Mouse (Mus musculus): ENCODE measurements around the gene Sgo1. TPM values are rescaled to one million over a fixed set of nuclear protein-coding genes. Genes with fewer than 3 reads are reported as not detected.

The Sgo1 gene
- polyA plus RNA-seq, 1 experiment, result 0.03 TPM

GRCm38 (mm10) chr17:53689946-53690345 is 813 bp upstream of the Sgo1 start:
- Histone ChIP-seq H3K4me1 (ENCODE audit: control insufficient read depth, insufficient read depth, low read length) (no peaks in the 10 kb centered on the region), H3K27ac (ENCODE audit: insufficient read depth, low read depth, low read length) (peak overlapping the region; percentile 98), H3K4me3 (ENCODE audit: insufficient read depth, low read depth, low read length) (peak overlapping the region; percentile 68), H3K27me3 (replicated peaks; ENCODE audit: control insufficient read depth, insufficient read depth, low read length) (no peaks in the 10 kb centered on the region), H3K36me3 (ENCODE audit: control insufficient read depth, insufficient read depth, low read length) (no peaks in the 10 kb centered on the region)
- WGBS, result 15% methylated on average over 7 of the region's 7 CpGs
- TF ChIP-seq POLR2A (IDR thresholded peaks at IDR 0.05; ENCODE audit: low read depth, low read length) (no peak), CTCF (conservative IDR thresholded peaks at IDR 0.05; ENCODE audit: insufficient read depth, insufficient read length, low read depth, low read length) (no peak)
- no peak for DNase-seq

- no peak overlapping the region for H3K4me3 ChIP-seq (ENCODE audit: insufficient read depth, low read depth, low read length)
- no peaks in the 10 kb centered on the region; the same call in 1 of the 2 replicates for H3K4me1 ChIP-seq (ENCODE audit: control insufficient read depth, insufficient read depth, low read length)
- H3K27me3 ChIP-seq (replicated peaks; ENCODE audit: control insufficient read depth, insufficient read depth, low read length), result no peaks in the 10 kb centered on the region
- TF ChIP-seq CTCF (conservative IDR thresholded peaks at IDR 0.05; ENCODE audit: insufficient read depth, insufficient read length, low read depth, low read length), result no peak
- no peak for DNase-seq
- WGBS, result 19% methylated on average over 1 of the region's 1 CpGs
- no peak overlapping the region for H3K27ac ChIP-seq (ENCODE audit: insufficient read depth, low read depth, low read length)
- no peaks in the 10 kb centered on the region for H3K36me3 ChIP-seq (ENCODE audit: control insufficient read depth, insufficient read depth, low read length)
Measured at GRCm38 (mm10) chr17:53688321-53688720, 812 bp downstream of the Sgo1 start.

DNA sequence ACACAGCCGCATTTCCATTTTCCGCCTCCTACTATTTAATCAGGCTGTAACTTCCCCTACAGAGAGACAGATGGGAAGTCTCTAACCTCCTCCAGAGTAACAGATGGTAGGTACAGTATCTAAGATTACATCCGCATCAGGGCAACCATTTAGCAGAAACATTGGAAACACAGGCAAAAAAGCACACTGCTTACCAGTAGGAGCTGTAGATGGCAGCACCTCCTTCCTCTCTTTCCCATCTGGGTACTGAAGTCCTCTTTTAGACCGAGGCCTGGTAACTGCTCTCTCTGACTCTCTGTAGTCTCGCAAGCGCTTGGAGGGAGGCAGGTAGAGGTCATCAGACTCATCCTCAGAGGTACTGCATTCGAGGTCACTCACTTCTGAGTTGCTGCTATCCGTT is 10.4 kb downstream of the Sgo1 start:
- H3K36me3 ChIP-seq (ENCODE audit: control insufficient read depth, insufficient read depth, low read length), result no peaks in the 10 kb centered on the region; the same call in 1 of the 2 replicates
- H3K27me3 ChIP-seq (replicated peaks; ENCODE audit: control insufficient read depth, insufficient read depth, low read length), result no peaks in the 10 kb centered on the region
- peak; percentile 55 for TF ChIP-seq CTCF (conservative IDR thresholded peaks at IDR 0.05; ENCODE audit: insufficient read depth, insufficient read length, low read depth, low read length)
- TF ChIP-seq POLR2A (IDR thresholded peaks at IDR 0.05; ENCODE audit: low read depth, low read length), result no peak
- no peak overlapping the region for H3K27ac ChIP-seq (ENCODE audit: insufficient read depth, low read depth, low read length)
- DNase-seq, result peak; percentile 47
- WGBS, result 59% methylated on average over 8 of the region's 8 CpGs
- no peaks in the 10 kb centered on the region; the same call in 1 of the 2 replicates for H3K4me1 ChIP-seq (ENCODE audit: control insufficient read depth, insufficient read depth, low read length)
- H3K4me3 ChIP-seq (ENCODE audit: insufficient read depth, low read depth, low read length), result no peak overlapping the region

DNA sequence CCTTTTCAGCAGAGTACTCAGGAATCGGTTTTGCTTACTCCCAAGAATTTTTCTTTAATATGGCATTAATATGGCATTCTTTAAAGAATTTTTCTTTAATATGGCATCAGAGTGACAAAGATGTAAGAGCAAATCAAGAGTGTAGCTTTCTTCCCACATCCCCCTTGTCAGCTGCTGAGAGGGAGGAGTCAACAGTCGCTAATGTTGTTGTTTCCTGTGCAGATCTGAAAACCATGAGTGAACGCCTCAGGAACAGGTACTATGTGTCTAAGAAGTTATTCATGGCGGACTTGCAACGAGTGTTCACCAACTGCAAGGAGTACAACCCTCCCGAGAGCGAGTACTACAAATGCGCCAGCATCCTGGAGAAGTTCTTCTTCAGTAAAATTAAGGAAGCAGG is 18.7 kb downstream of the Sgo1 start:
- DNase-seq, result no peak
- no peak for TF ChIP-seq POLR2A (IDR thresholded peaks at IDR 0.05; ENCODE audit: low read depth, low read length)
- TF ChIP-seq CTCF (conservative IDR thresholded peaks at IDR 0.05; ENCODE audit: insufficient read depth, insufficient read length, low read depth, low read length), result no peak
- 91% methylated on average over 8 of the region's 8 CpGs for WGBS
- Histone ChIP-seq H3K36me3 (ENCODE audit: control insufficient read depth, insufficient read depth, low read length) (peaks cover 5% of the 10 kb centered on the region; the same call in 1 of the 2 replicates), H3K27me3 (replicated peaks; ENCODE audit: control insufficient read depth, insufficient read depth, low read length) (no peaks in the 10 kb centered on the region), H3K4me3 (ENCODE audit: insufficient read depth, low read depth, low read length) (no peak overlapping the region), H3K4me1 (ENCODE audit: control insufficient read depth, insufficient read depth, low read length) (no peaks in the 10 kb centered on the region), H3K27ac (ENCODE audit: insufficient read depth, low read depth, low read length) (no peak overlapping the region)

DNA sequence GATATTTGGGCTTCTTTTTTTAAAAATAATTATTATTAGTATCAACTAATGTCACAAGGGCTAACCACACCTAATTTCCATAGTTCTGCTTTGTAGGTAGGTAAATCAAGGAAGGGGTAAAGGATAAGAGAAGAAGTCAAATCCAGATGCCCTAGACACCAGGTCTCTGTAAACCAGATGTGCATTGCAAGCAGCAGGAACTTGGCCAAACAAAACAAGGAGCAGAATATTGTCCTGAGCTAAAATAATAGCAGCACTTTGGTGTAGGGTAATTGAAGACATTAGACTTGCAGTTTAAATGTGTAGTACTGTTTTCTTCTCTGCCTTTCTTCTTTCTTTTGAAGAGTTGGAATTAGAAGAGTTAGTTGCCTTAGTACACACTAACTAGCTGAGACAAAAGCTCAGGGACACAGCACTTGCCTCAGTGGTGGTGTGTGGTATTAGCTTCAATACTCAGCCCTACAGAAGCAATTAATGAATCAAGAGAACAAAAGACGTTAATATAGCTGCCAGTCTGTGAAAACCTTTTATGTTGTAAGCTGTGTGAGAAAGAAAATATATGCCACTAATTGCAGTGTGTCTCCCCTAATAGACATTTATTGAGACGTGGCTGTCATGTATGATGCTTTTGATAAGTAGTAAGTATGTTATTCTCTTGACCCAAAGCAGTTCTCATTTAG is 24.3 kb downstream of the Sgo1 start:
- TF ChIP-seq CTCF (conservative IDR thresholded peaks at IDR 0.05; ENCODE audit: insufficient read depth, insufficient read length, low read depth, low read length) (no peak), POLR2A (IDR thresholded peaks at IDR 0.05; ENCODE audit: low read depth, low read length) (no peak)
- WGBS, result 69% methylated on average over 2 of the region's 2 CpGs
- Histone ChIP-seq H3K27ac (ENCODE audit: insufficient read depth, low read depth, low read length) (no peak overlapping the region), H3K4me1 (ENCODE audit: control insufficient read depth, insufficient read depth, low read length) (no peaks in the 10 kb centered on the region), H3K4me3 (ENCODE audit: insufficient read depth, low read depth, low read length) (no peak overlapping the region), H3K36me3 (ENCODE audit: control insufficient read depth, insufficient read depth, low read length) (peaks cover 8% of the 10 kb centered on the region), H3K27me3 (replicated peaks; ENCODE audit: control insufficient read depth, insufficient read depth, low read length) (no peaks in the 10 kb centered on the region)
- no peak for DNase-seq

- no peak for DNase-seq
- no peak overlapping the region for H3K4me3 ChIP-seq (ENCODE audit: insufficient read depth, low read depth, low read length)
- H3K36me3 ChIP-seq (ENCODE audit: control insufficient read depth, insufficient read depth, low read length), result peaks cover 8% of the 10 kb centered on the region
- no peaks in the 10 kb centered on the region for H3K27me3 ChIP-seq (replicated peaks; ENCODE audit: control insufficient read depth, insufficient read depth, low read length)
- 80% methylated on average over 3 of the region's 3 CpGs for WGBS
- H3K27ac ChIP-seq (ENCODE audit: insufficient read depth, low read depth, low read length), result no peak overlapping the region
- TF ChIP-seq CTCF (conservative IDR thresholded peaks at IDR 0.05; ENCODE audit: insufficient read depth, insufficient read length, low read depth, low read length) (no peak), POLR2A (IDR thresholded peaks at IDR 0.05; ENCODE audit: low read depth, low read length) (no peak)
- no peaks in the 10 kb centered on the region for H3K4me1 ChIP-seq (ENCODE audit: control insufficient read depth, insufficient read depth, low read length)
Measured at GRCm38 (mm10) chr17:53664267-53664666, 24.9 kb downstream of the Sgo1 start.

DNA sequence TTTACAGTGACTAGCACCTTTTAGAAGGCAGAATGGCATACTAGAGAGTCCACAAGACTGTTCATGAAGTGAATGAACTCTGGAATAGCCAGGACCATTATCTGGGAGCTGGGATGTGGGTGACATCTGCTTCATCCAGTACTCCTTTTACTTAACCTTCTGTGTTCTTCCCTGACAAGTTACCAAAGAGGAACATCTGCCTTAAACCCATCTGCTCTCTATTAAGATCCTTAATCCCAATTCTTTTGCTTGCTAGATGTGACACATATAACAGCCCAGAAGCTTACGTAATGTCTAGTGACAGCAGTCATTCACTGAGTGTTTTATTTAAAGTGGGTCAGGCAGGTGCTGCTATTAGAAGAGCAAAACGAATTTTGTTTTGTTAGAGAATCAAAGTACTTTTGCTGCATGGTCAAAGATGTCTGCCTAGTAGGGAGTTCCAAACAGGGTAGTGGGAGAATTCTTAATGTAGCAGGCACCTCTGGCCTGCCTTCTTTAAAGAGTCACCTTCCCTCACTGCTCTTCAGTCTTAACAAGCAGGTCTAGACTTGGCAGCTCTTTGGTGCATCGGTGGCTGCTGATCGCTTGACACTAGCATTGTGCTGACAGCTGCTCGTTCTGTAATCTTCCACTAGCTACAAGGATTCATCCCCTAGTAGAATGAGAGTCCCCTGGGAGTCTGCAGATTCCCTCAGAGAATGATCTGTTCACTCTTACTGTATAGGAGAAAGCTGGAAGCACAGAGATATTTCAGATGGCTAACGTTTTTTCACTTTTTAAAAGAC is 27.9 kb downstream of the Sgo1 start:
- H3K27ac ChIP-seq (ENCODE audit: insufficient read depth, low read depth, low read length), result no peak overlapping the region
- H3K4me3 ChIP-seq (ENCODE audit: insufficient read depth, low read depth, low read length), result no peak overlapping the region
- WGBS, result 87% methylated on average over 6 of the region's 6 CpGs
- peaks cover 8% of the 10 kb centered on the region for H3K36me3 ChIP-seq (ENCODE audit: control insufficient read depth, insufficient read depth, low read length)
- TF ChIP-seq POLR2A (IDR thresholded peaks at IDR 0.05; ENCODE audit: low read depth, low read length) (no peak), CTCF (conservative IDR thresholded peaks at IDR 0.05; ENCODE audit: insufficient read depth, insufficient read length, low read depth, low read length) (no peak)
- DNase-seq, result no peak
- no peaks in the 10 kb centered on the region for H3K4me1 ChIP-seq (ENCODE audit: control insufficient read depth, insufficient read depth, low read length)
- no peaks in the 10 kb centered on the region for H3K27me3 ChIP-seq (replicated peaks; ENCODE audit: control insufficient read depth, insufficient read depth, low read length)

All from kidney, adult 2 months (tissue).